Mouse (Mus musculus): ENCODE measurements around the gene Ngb.
A peak's percentile ranks its signal among the peaks of the same experiment; 100 is the strongest.

Ngb gene

GRCm38 (mm10) chr12:87102165-87102631 lies at the start of gene Ngb:
TSS of gene Ngb (minus strand) at chr12:87102539.
- peak; percentile 11 for DNase-seq (ENCODE audit: low spot score)

DNA sequence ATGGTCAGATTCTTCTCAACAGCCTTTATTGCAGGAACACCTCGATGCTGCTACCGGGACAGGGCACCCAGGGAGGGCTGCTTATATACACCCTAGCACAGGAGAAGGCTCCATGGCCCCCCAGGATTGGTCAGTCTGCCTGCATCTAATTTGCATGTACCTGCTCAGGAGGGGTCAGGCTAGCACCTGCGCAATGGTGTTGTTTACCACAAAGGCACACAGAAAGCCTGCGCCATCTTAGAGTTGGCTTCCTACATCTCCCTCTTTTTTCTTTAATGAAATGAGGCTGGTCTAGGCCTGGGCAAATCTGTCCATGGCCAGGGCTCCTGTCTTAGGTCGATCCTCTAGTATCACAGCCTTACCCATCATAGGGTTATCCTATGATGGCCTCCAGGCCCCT lies 47.1 kb upstream of the Ngb start:
- DNase-seq (ENCODE audit: low spot score) = no peak

DNA sequence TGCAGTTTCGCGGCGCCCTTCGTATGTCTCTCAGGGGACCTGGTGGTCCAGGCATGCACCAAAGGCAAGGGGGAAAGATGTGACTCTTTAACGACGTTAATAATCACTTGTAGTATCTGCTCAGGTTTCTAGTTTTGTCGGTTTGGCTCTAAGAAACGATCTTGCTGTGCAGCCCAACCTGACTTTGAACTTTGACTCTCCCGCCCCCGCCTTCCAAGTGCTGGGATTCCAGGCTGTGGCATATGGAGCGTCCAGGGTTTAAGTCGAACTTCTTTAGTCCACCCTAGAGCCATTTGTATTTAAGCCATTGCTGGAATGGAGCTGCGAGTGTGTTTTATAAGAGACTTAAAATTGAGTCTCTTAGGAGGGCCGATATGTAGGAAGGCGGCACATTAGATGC lies 45.8 kb upstream of the Ngb start:
- no peak for DNase-seq (ENCODE audit: low spot score)

GRCm38 (mm10) chr12:87147395-87148089 lies 45.2 kb upstream of the Ngb start, which contains the start of gene Pomt2:
TSS of gene Pomt2 (minus strand) at chr12:87147968.
- peak; percentile 74 for DNase-seq (ENCODE audit: low spot score)

GRCm38 (mm10) chr12:87146966-87147365 lies 44.6 kb upstream of the Ngb start, which contains the start of gene Gstz1:
TSS of gene Gstz1 (plus strand) at chr12:87147165.
- DNase-seq (ENCODE audit: low spot score) = peak; percentile 71

DNA sequence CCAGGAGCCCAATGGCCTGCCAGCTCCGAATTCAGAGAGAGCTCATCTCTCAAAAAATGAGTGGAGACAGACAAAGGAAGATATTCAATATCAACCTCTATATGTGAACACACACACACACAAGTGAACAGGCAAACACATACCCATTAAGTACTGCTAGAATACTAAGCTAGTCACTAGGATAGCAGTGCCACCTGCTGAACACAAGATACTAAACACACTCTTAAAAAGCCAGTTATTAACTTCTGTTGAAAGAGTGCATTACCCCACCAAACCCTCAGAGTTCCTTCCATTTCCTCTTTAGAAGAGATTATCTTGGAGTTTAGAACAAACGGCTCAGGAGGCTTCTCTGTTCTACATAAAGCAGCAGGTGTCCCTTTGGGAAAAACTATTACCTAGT lies 39.8 kb upstream of the Ngb start:
- no peak for DNase-seq (ENCODE audit: low spot score)

DNA sequence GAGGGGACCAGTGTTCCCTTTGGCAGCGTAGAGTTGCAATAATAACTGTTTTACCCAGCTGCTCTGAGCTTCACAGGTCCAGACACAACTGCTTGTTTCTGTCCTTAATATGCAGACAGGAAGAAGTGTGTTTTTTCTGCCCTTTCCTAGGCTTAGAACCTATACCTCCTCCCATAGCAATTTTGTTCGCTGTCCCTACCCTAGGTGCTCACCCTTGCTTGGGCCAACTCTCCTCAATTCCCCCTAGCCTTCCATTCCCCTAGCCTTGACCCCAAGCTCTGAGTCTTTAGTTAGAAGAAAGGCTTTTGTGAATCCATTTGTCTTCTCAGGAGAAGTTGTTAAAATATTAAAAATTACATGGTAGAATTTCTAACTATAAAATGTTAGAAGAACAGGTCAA lies 36.4 kb upstream of the Ngb start:
- DNase-seq (ENCODE audit: low spot score) = no peak

DNA sequence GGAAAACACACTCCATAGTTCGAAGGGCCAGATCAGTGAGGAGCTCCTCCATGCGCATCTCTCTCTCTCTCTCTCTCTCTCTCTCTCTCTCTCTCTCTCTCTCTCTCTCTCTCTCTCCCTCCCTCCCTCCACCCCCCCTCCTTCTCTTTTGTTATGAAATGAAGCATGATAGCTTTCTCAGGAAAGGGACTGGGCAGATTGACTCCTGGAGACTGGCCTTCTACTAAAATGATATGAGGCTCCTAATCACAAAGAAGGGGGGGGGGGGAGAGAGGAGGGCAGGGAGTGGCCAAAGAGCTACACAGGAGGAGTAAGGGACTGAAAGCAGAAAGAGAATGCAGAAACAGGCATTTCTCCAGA lies 36.0 kb upstream of the Ngb start:
- no peak for DNase-seq (ENCODE audit: low spot score)

DNA sequence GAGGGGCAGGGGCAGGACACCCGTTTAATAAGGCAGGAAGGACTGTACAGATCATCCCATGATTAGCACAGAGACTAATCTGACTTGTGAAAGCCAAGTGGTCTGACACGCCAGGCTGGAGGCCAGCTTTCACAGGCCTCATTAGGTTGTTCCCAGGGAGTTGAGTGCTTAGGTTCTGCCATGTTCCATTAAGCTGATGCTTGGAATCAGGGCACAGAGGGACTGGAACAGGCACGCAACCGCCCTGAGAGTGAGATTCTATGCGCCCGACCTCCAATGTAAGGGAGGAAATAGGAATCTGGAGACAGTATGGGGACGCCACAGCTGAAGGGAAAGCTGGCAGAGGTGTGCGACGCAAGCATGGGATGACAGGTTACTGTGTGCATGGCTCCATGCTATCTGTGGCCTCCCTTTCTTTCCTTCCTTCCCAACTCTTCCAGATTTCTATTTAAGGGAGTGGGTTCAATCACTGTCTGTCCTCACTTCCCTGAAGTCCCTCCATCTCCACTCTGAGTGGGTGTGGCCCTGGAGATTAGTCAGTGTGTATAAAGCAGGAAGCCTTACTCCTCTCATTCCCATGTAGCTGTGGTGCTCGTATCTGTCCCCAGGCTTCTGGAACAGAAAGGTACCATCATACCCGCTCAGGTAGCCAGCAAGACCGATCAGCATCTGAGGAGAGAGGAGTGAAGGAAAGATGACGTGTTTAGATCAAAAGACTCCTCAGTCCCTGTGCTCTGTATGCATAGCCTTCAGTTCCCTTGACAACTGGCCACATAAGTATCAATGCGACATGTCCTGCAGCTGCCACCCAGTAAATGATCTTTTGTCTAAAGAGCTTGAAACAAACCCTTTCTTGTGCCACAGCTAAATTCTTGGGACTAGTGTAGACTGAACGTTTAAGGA lies 35.4 kb upstream of the Ngb start:
- no peak for DNase-seq (ENCODE audit: low spot score)

GRCm38 (mm10) chr12:87132784-87133183 lies 30.4 kb upstream of the Ngb start:
- DNase-seq (ENCODE audit: low spot score) = no peak

GRCm38 (mm10) chr12:87132210-87132609 lies 29.9 kb upstream of the Ngb start:
- DNase-seq (ENCODE audit: low spot score) = no peak

DNA sequence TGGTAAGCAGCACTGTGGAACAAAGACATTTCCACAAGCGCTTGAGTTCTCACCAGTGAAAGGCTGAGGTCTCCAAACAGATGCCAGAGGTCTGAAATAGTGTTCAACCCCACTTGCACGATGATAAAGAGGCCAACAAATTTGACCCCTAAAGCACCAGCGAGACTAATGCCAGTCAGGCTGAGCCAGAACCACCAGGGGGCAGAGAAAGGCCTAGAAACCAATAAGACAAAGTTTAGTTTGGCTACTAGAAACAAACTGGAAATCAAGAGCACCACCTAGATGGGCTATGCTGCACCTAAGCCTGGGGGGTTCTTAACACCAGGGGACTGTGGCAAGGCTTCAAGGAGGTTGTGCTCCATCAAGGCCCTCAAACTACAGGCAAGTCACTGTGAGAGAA lies 29.3 kb upstream of the Ngb start:
- no peak for DNase-seq (ENCODE audit: low spot score)

DNA sequence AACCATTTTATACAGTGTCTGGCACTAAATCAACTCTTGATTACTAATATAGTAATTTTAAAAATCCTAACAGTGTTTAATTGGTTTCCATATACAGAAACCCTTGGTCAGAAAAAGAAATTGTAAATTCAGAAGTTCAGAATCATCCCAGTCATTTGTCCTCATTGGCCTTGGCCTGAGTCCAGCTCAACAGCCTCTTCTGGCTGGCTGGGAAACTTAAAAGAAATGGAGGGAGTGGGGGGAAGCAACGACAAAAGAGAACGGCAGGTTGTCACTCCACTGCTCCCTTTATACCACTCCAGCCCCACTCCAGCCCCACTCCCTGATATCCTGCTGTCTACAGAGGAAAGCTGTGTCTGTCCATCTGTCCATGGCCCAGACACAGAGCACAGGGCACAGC lies 28.8 kb upstream of the Ngb start:
- DNase-seq (ENCODE audit: low spot score) = no peak

- no peak for DNase-seq (ENCODE audit: low spot score)
These were observed 27.9 kb upstream of the Ngb start for GRCm38 (mm10) chr12:87130224-87130623.

DNA sequence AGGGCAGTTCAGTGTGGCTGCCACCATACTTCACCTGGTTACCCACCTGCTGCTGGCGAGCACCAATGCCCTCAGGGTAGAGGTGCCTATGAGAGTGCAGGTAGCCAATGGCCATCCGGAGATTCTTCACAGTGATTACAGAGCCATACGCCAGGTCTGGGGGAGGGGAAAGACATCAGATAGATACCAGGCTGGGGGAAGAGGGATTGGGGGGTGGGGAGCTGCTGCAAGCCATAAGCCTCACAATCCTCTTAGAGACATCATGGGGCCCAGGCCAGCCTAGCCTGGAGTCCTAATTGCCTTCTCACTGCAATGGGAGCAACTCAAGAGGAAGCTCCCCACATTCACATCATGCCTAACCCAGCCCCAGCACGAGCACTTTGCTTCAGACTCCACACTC lies 24.9 kb upstream of the Ngb start:
- no peak for DNase-seq (ENCODE audit: low spot score)

- DNase-seq (ENCODE audit: low spot score) = no peak
These were observed 19.7 kb upstream of the Ngb start for GRCm38 (mm10) chr12:87121918-87122589.

DNA sequence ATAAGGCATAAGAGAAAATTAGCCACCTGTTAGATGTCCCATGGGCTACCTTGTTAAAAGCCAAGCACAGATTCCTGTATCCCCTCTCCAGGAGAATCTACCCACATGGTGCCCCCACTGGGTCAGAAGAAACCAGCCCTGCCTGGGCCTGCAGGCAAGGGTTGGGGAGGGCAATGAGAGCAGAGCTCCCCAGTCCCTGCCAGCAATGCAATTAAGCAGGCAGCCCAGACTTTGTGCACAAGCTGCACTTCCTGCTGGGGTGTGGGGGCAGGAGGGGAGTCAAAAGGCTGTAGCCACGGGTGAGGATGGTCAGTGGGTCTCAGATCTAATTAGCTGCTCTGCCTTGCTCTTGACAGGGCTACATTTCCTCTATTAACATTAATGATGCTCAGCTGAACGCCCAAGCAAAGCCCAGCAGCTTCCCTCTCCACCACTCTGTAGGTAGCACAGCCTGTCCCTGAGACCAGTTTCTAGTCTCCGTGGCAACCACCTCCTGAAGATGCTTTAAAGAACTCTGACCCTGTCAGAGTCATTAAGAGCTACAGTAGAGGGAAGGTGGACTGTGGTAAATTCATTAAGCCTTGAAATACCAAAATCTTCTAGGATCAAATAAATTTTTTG lies 5.1 kb upstream of the Ngb start:
- DNase-seq (ENCODE audit: low spot score) = no peak

DNA sequence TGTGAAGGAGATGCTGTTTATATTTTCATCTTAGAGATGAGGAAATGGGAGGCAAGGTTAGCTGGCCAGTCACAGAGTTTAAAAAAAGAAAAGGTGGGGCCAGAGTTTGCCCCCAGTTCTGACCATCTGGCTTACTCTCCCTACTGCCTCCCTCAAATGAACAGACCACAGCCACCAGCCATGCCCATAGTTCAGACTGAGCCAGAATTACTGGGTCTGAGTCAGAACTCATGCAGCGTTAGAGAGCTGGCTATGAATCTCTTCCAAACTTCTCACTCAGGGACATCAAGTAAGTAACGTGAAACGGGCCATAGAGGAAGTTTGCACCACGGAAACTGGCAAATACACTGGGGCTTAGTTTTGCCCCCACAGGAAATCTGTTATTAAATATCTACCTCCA lies 2.5 kb upstream of the Ngb start:
- DNase-seq (ENCODE audit: low spot score) = no peak

GRCm38 (mm10) chr12:87103471-87103870 lies 1.1 kb upstream of the Ngb start:
- no peak for DNase-seq (ENCODE audit: low spot score)

DNA sequence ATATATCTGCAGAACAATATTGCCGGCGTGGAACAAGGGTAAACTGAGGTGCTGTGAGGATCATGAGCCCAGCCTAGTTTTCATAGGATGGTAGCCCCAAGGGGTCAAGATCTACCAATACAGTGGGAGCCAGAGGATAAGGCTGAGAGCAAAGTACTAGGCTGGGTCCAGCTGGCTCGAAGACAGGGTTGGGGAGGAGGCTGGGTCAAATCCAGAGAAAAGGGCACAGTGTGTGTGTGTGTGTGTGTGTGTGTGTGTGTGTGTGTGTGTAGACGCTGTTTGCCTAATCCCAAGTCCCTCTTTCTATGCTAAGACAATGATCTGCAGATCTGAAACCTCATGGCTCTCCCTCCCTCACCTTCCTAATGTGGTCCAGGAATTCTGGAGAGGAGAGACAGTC lies 2.0 kb downstream of the Ngb start:
- DNase-seq (ENCODE audit: low spot score) = no peak

GRCm38 (mm10) chr12:87093671-87094070 lies 8.7 kb downstream of the Ngb start:
- no peak for DNase-seq (ENCODE audit: low spot score)

DNA sequence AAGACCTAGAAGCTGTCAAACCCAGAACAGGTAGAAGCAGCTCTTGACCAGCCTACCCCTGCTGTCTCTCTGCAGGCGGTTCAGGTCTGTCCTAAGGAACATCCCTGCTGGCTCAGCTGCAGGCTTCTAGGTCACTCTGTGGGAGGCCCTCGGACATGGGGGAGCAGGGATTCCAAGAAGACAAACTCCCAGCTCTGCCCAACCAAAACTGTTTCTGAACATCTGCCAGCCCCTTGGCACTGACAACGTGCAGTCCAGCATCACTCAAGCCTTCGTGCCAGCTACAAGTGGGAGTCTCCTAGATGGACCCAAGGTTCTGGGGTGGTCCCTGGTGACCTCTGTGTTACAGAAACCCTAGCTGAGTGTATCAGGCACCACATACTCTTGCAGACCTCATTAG lies 9.1 kb downstream of the Ngb start:
- no peak for DNase-seq (ENCODE audit: low spot score)

Data from ovary, postnatal 10 days (tissue).